Mouse (Mus musculus) spleen, adult 2 months (tissue): ENCODE measurements around the gene Pard6b. TPM values are rescaled to one million over a fixed set of nuclear protein-coding genes. Genes with fewer than 3 reads are reported as not detected.

Experiments
- DNase-seq, 2 experiments: peaks; one replicate each; pipeline versions ENCODE4 v3.0.0 to v3.0.0-alpha.2; 2012 to 2021; ENCODE audit warnings: low spot score in 2 of 2, low read depth in 1 of 2
- H3K27ac ChIP-seq: fragments of 200-500 bp; 2 replicates; pipeline ENCODE4 v1.5.1; 2012; ENCODE audit warnings: low read length, inconsistent platforms; ENCODE audit not compliant: insufficient read depth
- H3K27me3 ChIP-seq: fragments of 200-500 bp; 2 replicates; pipeline ENCODE4 v1.6.1; 2012; ENCODE audit warnings: mild to moderate bottlenecking, moderate library complexity, low read length, inconsistent platforms; ENCODE audit not compliant: control insufficient read depth, insufficient read depth
- H3K36me3 ChIP-seq: fragments of 200-500 bp; 2 replicates; pipeline ENCODE4 v1.6.1; 2012; ENCODE audit warnings: mild to moderate bottlenecking, low read length, inconsistent platforms; ENCODE audit not compliant: control insufficient read depth, insufficient read depth
- H3K4me1 ChIP-seq: fragments of 200-500 bp; 2 replicates; pipeline ENCODE4 v1.6.1; 2011; ENCODE audit warnings: inconsistent platforms; ENCODE audit not compliant: control insufficient read depth, insufficient read depth, insufficient read length
- H3K4me3 ChIP-seq: fragments of 200-500 bp; 2 replicates; pipeline ENCODE4 v1.5.1; 2011; ENCODE audit warnings: mild to moderate bottlenecking, inconsistent platforms; ENCODE audit not compliant: insufficient read depth, insufficient read length; ENCODE audit errors: extremely low read depth
- CTCF ChIP-seq: fragments of 200-500 bp; IDR thresholded peaks from 2 replicates; pipeline ENCODE4 v1.5.1; 2011; ENCODE audit warnings: mild to moderate bottlenecking, inconsistent platforms; ENCODE audit not compliant: insufficient read depth, insufficient read length, insufficient replicate concordance; ENCODE audit errors: extremely low read depth
- POLR2A ChIP-seq: fragments of 200-500 bp; IDR thresholded peaks from 2 replicates; pipeline ENCODE4 v1.6.1; 2011; ENCODE audit warnings: low read depth, low read length, inconsistent platforms
- WGBS: fragments of 180-500 bp; shearing (Covaris S2); methylation state at CpG from one replicate; pipeline ENCODE4 v1.1.7; 2018; 5-methylcytosine and 5-hydroxymethylcytosine counted together
- polyA plus RNA-seq: library from polyadenylated mRNA; depleted of rRNA; stranded (reverse); fragments of >200 nt; gene quantifications from 2 replicates; pipeline ENCODE4 v1.2.3, GENCODE M21; 2012

Pard6b gene
- polyA plus RNA-seq, 1 experiment: 1.5 TPM

- TF ChIP-seq POLR2A (no peak), CTCF (no peak)
- Histone ChIP-seq H3K27me3 (peaks cover 10% of the 10 kb centered on the region), H3K36me3 (no peaks in the 10 kb centered on the region), H3K4me1 (peaks cover 4% of the 10 kb centered on the region), H3K27ac (no peak overlapping the region), H3K4me3 (no peak overlapping the region)
- 81% methylated on average over 10 of the region's 10 CpGs for WGBS
- DNase-seq: no peak
Measured at GRCm38 (mm10) chr2:168085621-168086265, 4.9 kb downstream of the Pard6b start.

GRCm38 (mm10) chr2:168086318-168086717, 5.5 kb downstream of the Pard6b start:
- H3K27me3 ChIP-seq: peaks cover 5% of the 10 kb centered on the region
- H3K27ac ChIP-seq: no peak overlapping the region
- peaks cover 2% of the 10 kb centered on the region for H3K4me1 ChIP-seq
- no peaks in the 10 kb centered on the region for H3K36me3 ChIP-seq
- WGBS: 79% methylated on average over 6 of the region's 6 CpGs
- no peak overlapping the region for H3K4me3 ChIP-seq
- no peak for TF ChIP-seq CTCF
- no peak for TF ChIP-seq POLR2A
- DNase-seq: no peak

DNA sequence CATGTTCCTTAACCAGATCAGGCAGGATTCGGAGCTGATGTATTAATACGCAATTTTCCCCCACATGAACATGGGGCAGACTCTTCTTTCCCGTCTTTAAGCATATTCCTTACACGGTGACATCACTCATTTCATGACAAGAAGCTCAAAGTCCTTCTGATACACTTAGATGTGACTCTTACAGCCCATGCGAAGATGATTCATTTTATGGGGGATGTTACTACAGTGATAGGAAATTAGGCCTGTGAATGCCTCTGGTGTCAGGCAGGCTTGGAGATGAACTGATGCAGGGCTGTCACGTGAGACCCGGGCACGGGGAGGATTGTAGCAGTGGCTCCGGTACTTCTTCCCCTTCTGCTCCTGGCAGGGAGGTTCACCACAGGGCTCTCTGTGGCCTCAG, 6.0 kb downstream of the Pard6b start:
- TF ChIP-seq CTCF (no peak), POLR2A (no peak)
- H3K4me1 ChIP-seq: no peaks in the 10 kb centered on the region; the same call in 1 of the 2 replicates
- no peak overlapping the region for H3K4me3 ChIP-seq
- 86% methylated on average over 9 of the region's 9 CpGs for WGBS
- H3K36me3 ChIP-seq: no peaks in the 10 kb centered on the region
- no peak overlapping the region for H3K27ac ChIP-seq
- no peak for DNase-seq
- peaks cover under 1% of the 10 kb centered on the region; the same call in 1 of the 2 replicates for H3K27me3 ChIP-seq

GRCm38 (mm10) chr2:168091560-168091959, 10.8 kb downstream of the Pard6b start:
- no peak for TF ChIP-seq CTCF
- TF ChIP-seq POLR2A: no peak
- no peak overlapping the region for H3K4me3 ChIP-seq
- no peaks in the 10 kb centered on the region for H3K36me3 ChIP-seq
- H3K4me1 ChIP-seq: no peaks in the 10 kb centered on the region
- H3K27me3 ChIP-seq: no peaks in the 10 kb centered on the region
- 89% methylated on average over 11 of the region's 11 CpGs for WGBS
- no peak for DNase-seq
- no peak overlapping the region for H3K27ac ChIP-seq

DNA sequence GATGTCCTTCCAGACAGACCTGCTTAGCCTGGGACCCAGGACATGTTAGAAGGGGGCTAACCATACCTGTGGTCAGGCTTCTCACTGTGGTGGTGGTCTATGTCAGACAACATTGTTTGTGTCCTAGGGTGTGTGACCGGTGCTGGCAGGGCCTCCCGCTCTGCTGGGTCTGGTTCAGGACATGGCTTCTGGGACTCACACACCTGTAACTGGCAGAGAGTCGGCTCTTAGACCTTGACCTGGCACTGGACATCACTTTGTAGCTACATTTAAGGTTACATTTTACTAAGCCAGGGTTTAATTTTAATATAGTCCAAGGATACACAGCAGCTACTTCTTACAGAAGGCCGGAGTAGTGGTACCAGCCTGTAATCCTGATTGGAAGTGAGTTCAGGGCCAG, 12.3 kb downstream of the Pard6b start:
- 94% methylated on average over 4 of the region's 4 CpGs for WGBS
- no peak overlapping the region for H3K4me3 ChIP-seq
- no peaks in the 10 kb centered on the region for H3K27me3 ChIP-seq
- H3K36me3 ChIP-seq: no peaks in the 10 kb centered on the region
- no peak overlapping the region for H3K27ac ChIP-seq
- DNase-seq: no peak
- no peaks in the 10 kb centered on the region for H3K4me1 ChIP-seq
- no peak for TF ChIP-seq CTCF
- no peak for TF ChIP-seq POLR2A

- Histone ChIP-seq H3K27me3 (no peaks in the 10 kb centered on the region), H3K36me3 (peaks cover 6% of the 10 kb centered on the region), H3K27ac (no peak overlapping the region), H3K4me1 (no peaks in the 10 kb centered on the region), H3K4me3 (no peak overlapping the region)
- 87% methylated on average over 8 of the region's 8 CpGs for WGBS
- no peak for DNase-seq
- TF ChIP-seq CTCF (no peak), POLR2A (no peak)
Measured at GRCm38 (mm10) chr2:168095077-168095476, 14.3 kb downstream of the Pard6b start.

DNA sequence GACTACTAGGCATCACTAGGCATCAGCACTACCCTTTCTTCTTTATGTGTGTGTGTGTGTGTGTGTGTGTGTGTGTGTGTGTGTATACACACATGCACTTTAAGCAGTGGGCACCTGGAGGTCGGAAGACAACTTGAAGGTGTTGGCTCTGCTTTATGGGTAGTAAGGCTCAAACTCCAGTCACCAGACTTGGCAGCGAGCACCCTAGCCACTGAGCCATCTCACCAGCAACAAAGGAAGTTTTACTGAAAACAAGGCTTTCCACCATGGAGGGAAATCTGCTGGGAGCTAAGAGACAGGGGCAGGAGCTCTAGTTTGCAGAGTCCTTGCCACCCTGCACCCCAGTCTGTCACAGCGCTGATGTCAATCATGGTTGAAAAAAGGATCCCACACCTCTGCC, 15.7 kb downstream of the Pard6b start:
- H3K36me3 ChIP-seq: peaks cover 6% of the 10 kb centered on the region
- H3K4me1 ChIP-seq: no peaks in the 10 kb centered on the region

More for the DNA sequence above, 15.7 kb downstream of the Pard6b start:
- Histone ChIP-seq H3K27ac (no peak overlapping the region), H3K27me3 (no peaks in the 10 kb centered on the region), H3K4me3 (no peak overlapping the region)
- TF ChIP-seq CTCF (no peak), POLR2A (no peak)
- WGBS: 89% methylated on average over 3 of the region's 3 CpGs
- no peak for DNase-seq
